Mouse (Mus musculus): ENCODE data around the gene AI481877. TPM values are rescaled to one million over a fixed set of nuclear protein-coding genes. Genes with fewer than 3 reads are reported as not detected.

The AI481877 gene
- total and polyA plus RNA-seq, 3 experiments, result not detected

GRCm38 (mm10) chr4:59149043-59149442 lies 10.3 kb upstream of the AI481877 start:
- dilution Hi-C loops (cut with MboI; ENCODE audit: extremely low pct_ligation_motif_present, extremely low pct_unique_long_range_greater_than_20kb, low sequenced_read_pairs), result no loop called here
- Histone ChIP-seq H3K27me3 (replicated peaks) (no peaks in the 10 kb centered on the region), H3K4me3 (replicated peaks in 1 of 3; ENCODE audit: low read depth in 2 of 3, low read length in 2 of 3, poor library complexity in 1 of 3) (no peak overlapping the region), H3K36me3 (replicated peaks in 1 of 2; ENCODE audit: control insufficient read depth in 1 of 2, insufficient read depth in 1 of 2, low read length in 1 of 2) (no peaks in the 10 kb centered on the region), H3K4me2 (ENCODE audit: insufficient read depth, low read depth, poor library complexity, severe bottlenecking) (no peak overlapping the region), H3K79me2 (replicated peaks; ENCODE audit: control insufficient read depth, extremely low read depth, insufficient read depth, poor library complexity, severe bottlenecking) (no peaks in the 10 kb centered on the region), H3K27ac (ENCODE audit: insufficient read depth, low read depth) (no peak overlapping the region), H3K9ac (ENCODE audit: insufficient read depth, low read depth) (no peak overlapping the region), H3K9me3 (replicated peaks; ENCODE audit: low read length) (no peaks in the 10 kb centered on the region), H3K4me1 (ENCODE audit: control insufficient read depth in 1 of 2, insufficient read depth in 2 of 2) (peaks cover 0 to 20% of the 10 kb centered on the region in 2 experiments; a peak in 2 of 4 replicates)
- in situ Hi-C loops (cut with MboI; ENCODE audit: low pct_ligation_motif_present, low pct_unique_long_range_greater_than_20kb, low sequenced_read_pairs), result no loop called here
- TF ChIP-seq ZNF384 (IDR thresholded peaks at IDR 0.05; ENCODE audit: low read depth, low read length) (no peak), CHD1 (IDR thresholded peaks at IDR 0.05; ENCODE audit: low read depth, low read length) (no peak), RAD21 (IDR thresholded peaks at IDR 0.05; ENCODE audit: low read depth, low read length) (no peak), MAFK (IDR thresholded peaks at IDR 0.05; ENCODE audit: insufficient replicate concordance, low read length) (no peak), PAX5 (IDR thresholded peaks at IDR 0.05; ENCODE audit: low read length) (no peak), TCF12 (IDR thresholded peaks at IDR 0.05; ENCODE audit: low read depth, low read length) (no peak), NRF1 (IDR thresholded peaks at IDR 0.05; ENCODE audit: low read depth, low read length) (no peak)
- no peak for DNase-seq (ENCODE audit: extremely low read depth)

- H3K9ac ChIP-seq (ENCODE audit: insufficient read depth, low read depth), result no peak overlapping the region
- dilution Hi-C loops (cut with MboI; ENCODE audit: extremely low pct_ligation_motif_present, extremely low pct_unique_long_range_greater_than_20kb, low sequenced_read_pairs) (no loop called here), in situ Hi-C loops (cut with MboI; ENCODE audit: low pct_ligation_motif_present, low pct_unique_long_range_greater_than_20kb, low sequenced_read_pairs) (no loop called here)
- no peaks in the 10 kb centered on the region for H3K36me3 ChIP-seq (replicated peaks in 1 of 2; ENCODE audit: control insufficient read depth in 1 of 2, insufficient read depth in 1 of 2, low read length in 1 of 2)
- H3K27ac ChIP-seq (ENCODE audit: insufficient read depth, low read depth), result no peak overlapping the region
- no peak overlapping the region for H3K4me2 ChIP-seq (ENCODE audit: insufficient read depth, low read depth, poor library complexity, severe bottlenecking)
- no peaks in the 10 kb centered on the region for H3K9me3 ChIP-seq (replicated peaks; ENCODE audit: low read length)
- no peaks in the 10 kb centered on the region for H3K27me3 ChIP-seq (replicated peaks)
- H3K79me2 ChIP-seq (replicated peaks; ENCODE audit: control insufficient read depth, extremely low read depth, insufficient read depth, poor library complexity, severe bottlenecking), result no peaks in the 10 kb centered on the region
- TF ChIP-seq TBP (conservative IDR thresholded peaks at IDR 0.05; ENCODE audit: low read depth, low read length), result no peak
- no peak for TF ChIP-seq ZC3H11A (IDR thresholded peaks at IDR 0.05; ENCODE audit: low read depth, low read length)
- no peak for TF ChIP-seq USF2 (conservative IDR thresholded peaks at IDR 0.05; ENCODE audit: low read depth, low read length)
- TF ChIP-seq MAFK (IDR thresholded peaks at IDR 0.05; ENCODE audit: insufficient replicate concordance, low read length), result no peak
- no peak for TF ChIP-seq GABPA (IDR thresholded peaks at IDR 0.05; ENCODE audit: insufficient replicate concordance, low read depth, low read length)
- TF ChIP-seq RCOR1 (conservative IDR thresholded peaks at IDR 0.05; ENCODE audit: low read depth, low read length), result no peak
- TF ChIP-seq HCFC1 (IDR thresholded peaks at IDR 0.05; ENCODE audit: low read depth, low read length), result no peak
- no peak for TF ChIP-seq TCF12 (IDR thresholded peaks at IDR 0.05; ENCODE audit: low read depth, low read length)
- no peak for TF ChIP-seq KAT2A (IDR thresholded peaks at IDR 0.05; ENCODE audit: insufficient replicate concordance, low read length)
- TF ChIP-seq PAX5 (IDR thresholded peaks at IDR 0.05; ENCODE audit: low read length), result no peak
- TF ChIP-seq CHD2 (IDR thresholded peaks at IDR 0.05; ENCODE audit: low read length), result no peak
- no peak for TF ChIP-seq ZMIZ1 (IDR thresholded peaks at IDR 0.05; ENCODE audit: low read depth, low read length)
- TF ChIP-seq SMC3 (IDR thresholded peaks at IDR 0.05; ENCODE audit: low read depth, low read length), result no peak
- TF ChIP-seq POLR2AphosphoS2 (IDR thresholded peaks at IDR 0.05; ENCODE audit: low read depth, low read length), result no peak
- TF ChIP-seq ETS1 (conservative IDR thresholded peaks at IDR 0.05; ENCODE audit: low read depth, low read length), result no peak
- TF ChIP-seq UBTF (IDR thresholded peaks at IDR 0.05; ENCODE audit: low read depth, low read length), result no peak
- TF ChIP-seq ELF1 (IDR thresholded peaks at IDR 0.05; ENCODE audit: low read depth, low read length), result no peak
- no peak for TF ChIP-seq SIN3A (IDR thresholded peaks at IDR 0.05; ENCODE audit: low read length)
- TF ChIP-seq NELFE (IDR thresholded peaks at IDR 0.05; ENCODE audit: low read depth, low read length), result no peak
- TF ChIP-seq E2F4 (IDR thresholded peaks at IDR 0.05; ENCODE audit: insufficient replicate concordance, low read depth, low read length), result no peak
- no peak for DNase-seq (ENCODE audit: extremely low read depth)
- no peaks in the 10 kb centered on the region for H3K4me1 ChIP-seq (ENCODE audit: control insufficient read depth in 1 of 2, insufficient read depth in 2 of 2)
- no peak overlapping the region for H3K4me3 ChIP-seq (replicated peaks in 1 of 3; ENCODE audit: low read depth in 2 of 3, low read length in 2 of 3, poor library complexity in 1 of 3)
Observed at GRCm38 (mm10) chr4:59128935-59129334, 9.8 kb downstream of the AI481877 start.

All from CH12.LX (cell line).